Mouse (Mus musculus): ENCODE measurements at regions not wholly inside any gene's neighbourhood (a gene's known extent, or its start where the extent isn't known, plus 50 kb on each side); places are given as distances from the start of the nearest gene placed in this dataset.

- TF ChIP-seq CTCF (IDR thresholded peaks at IDR 0.05; ENCODE audit: low read depth, low read length) (no peak), TAL1 (conservative IDR thresholded peaks at IDR 0.05; ENCODE audit: low read depth, low read length) (no peak), GATA1 (IDR thresholded peaks at IDR 0.05; ENCODE audit: borderline replicate concordance, low read length) (no peak)
Observed at GRCm38 (mm10) chr15:27201513-27201912, 265.0 kb upstream of the Ank start.

Data from G1E (cell line).